Mouse (Mus musculus): ENCODE data around the gene 0610030E20Rik.

The 0610030E20Rik gene

DNA sequence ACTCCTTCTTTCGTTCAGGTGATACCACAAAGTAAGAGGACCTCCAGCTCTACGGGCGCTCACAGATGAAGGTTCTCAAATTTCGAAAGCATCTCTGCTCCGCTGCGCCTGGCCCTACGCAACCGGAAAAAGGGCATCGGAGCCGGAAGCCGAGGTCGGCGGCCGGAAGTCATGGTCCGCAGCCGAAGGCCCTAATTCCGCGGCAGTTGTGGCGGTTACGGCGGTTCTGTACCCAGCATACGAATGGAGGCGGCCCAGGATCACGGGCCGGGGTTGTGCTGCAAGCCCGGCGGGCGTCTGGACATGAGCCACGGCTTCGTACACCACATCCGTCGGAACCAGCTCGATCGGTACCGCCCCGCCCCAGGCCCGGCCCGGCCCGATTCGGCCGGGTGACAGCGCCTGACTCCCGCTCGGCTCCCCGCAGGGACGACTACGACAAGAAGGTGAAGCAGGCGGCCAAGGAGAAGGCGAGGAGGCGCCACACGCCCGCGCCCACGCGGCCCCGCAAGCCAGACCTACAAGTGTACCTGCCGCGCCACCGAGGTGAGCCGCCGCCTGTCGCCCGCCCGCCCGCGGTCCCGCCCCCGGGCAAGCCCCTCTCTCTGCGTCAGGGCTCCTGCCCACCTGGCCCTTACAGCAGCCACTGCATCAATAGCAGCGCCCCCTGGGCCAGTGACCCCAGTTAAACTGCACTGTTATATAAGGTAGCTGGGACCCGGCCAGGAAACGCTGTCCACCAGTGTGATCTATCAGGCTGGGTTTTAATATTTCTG, at the start of gene 0610030E20Rik:
Gene 0610030E20Rik (plus strand): TSS at position 152 of the 776 bp plus-strand sequence.
- in situ Hi-C loops (cut with MseI, MboI) = no loop called here

DNA sequence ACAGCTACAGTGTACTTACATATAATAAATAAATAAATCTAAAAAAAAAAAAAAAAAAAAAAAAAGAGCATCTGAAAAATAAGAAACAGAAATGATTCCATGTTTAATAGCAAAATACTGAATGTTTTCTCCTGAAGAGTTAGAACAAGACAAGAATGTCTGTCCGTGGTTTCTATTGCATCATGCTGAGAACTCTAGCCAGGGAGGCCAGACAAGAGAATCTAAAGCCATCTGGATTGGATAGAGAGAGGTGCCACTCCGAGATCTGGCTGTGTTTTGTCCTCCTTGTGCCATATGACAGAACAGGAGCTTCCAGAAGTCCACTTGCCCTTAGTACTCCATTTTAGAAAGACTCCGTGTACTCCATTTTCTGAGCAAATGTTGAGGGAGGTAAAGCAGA, 49.3 kb upstream of the 0610030E20Rik start:
- in situ Hi-C loops (cut with MseI, MboI) = no loop called here

DNA sequence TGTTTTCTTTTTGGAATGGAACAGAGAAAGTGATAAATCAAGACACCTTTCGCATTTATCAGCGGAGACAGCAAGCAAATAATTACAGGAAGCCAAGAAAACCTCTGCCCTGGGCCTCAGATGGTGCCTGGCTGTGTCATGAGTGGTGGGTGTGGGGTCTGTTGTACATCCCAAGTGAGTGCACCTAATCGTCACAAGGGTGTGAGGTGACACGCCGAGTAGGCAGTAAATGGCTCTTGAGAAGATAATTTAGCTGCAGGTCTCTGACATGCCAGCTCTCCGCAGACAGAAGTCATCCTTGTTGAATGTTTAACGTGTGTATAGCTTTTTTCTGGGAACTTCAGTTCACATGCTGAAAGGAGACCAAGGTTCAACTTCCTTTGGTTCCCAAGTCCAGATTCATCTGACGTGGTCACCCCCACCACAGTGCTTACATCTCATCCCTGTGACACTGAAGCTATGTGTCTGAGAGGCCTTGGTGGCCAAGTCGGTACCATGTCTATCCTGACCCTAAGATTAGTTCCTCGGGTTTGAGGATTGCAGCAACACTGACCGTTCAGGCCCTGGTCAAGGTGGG, 44.7 kb upstream of the 0610030E20Rik start:
- in situ Hi-C loops (cut with MseI, MboI) = no loop called here

DNA sequence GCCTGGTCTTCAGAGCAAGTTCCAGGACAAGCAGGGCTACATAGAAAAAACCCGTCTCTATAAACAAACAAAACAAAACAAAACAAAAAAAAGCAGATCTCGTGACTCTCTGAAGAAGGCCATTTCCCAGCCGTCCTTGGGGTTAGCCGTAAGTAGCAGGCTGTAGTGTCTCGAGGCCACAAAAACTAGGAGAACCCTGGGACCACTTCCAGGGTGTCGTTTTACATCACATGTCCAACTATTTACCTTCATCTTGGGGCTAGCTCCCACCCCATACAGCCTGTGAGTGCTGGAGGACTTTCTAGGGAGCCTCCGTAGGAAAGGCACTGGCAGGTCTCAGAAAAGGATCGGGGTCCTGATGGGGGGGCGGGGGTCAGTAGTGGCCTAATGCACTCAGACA, 43.6 kb upstream of the 0610030E20Rik start:
- in situ Hi-C loops (cut with MseI, MboI) = no loop called here

DNA sequence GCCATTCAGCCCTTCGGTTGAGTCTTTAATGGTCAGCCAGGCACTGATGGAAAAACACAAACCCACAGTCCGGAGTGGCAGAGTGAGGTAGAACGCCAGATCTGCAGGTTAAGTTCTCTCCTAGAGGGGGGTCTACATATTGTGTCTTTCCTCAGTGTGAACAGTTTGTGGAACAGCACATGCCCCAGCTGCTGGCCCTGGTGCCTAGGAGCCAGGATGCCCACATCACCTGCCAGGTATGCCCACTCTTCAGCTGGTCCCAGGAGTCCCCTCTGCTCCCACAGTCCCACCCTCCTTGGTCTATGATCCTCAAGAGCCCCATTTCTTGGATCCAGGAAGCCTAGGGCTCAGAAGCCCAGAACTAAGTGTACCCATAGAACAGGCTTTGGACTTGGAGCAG, 34.9 kb upstream of the 0610030E20Rik start:
- in situ Hi-C loops (cut with MseI, MboI) = no loop called here

DNA sequence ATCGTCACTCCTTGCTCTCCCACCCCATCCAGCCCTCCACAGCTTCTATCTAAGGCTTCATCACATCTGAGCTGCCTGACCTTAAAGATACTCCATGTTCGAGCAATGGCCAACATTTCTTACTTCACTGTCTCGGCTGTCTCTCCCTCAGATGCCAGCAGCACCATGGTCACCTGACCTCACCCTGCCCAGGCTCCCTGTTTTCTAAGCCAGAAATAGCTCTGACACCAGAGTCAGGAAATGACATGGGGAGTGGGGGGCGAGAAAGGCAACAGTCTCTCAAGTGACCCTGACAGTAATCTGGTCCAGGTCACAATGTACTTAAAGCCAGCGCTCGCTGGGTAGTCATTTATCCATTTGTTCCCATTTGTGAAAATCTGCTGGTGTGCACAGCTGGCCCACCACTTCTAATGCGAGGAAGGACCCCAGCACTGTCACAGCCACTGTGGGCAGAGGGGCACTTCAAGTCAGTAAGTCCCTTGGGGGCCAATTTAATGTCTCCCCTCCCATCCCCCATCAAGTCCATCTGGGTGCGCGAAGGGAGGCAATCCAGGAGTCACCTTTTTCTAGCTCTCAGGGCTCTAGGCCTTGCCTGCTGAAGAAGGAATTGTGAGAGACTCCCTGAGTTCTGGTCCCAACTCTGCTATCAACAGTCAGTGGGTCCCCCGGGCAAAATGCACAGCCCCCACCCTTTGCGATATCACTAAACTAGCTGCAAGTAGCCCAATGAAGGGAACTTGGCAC, 33.8 kb upstream of the 0610030E20Rik start:
- in situ Hi-C loops (cut with MseI, MboI) = no loop called here

DNA sequence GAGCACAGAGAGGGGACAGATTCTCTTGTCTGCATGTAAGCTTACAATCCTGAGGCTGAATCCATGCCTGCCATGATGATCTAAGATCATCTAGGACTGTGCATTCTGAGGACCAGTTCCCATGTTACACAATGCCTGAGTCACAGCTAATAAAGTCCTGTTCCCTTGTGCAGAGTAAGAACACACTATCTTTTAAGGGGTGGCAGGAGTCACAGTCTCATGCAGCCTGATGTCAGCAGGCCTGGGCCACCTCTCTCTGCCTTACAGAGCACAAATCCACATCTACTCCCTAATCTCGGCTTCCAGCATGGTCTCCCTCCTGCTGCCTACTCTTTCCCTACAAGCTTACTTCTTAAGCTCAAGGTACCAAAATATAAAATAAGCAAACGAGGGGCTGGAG, 31.7 kb upstream of the 0610030E20Rik start:
- in situ Hi-C loops (cut with MseI, MboI) = no loop called here

DNA sequence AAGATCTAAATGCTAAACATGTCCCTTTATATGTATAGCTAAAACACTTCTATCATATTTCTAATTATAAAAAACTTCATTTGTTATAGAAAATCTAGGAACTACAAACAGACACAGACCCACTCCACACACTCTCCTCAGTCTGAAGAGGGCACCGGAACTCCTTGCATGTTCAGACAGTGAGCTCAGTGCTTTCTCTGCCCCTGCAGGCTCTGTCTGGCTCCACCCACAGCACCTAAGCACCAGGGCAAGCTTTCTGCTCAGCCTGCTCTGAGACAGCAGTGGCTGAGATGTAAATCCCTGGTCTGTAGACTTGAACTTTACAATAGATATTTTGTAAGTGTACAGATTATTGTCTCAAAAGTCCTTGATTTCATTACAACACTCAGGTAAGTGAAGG, 31.1 kb upstream of the 0610030E20Rik start:
- in situ Hi-C loops (cut with MseI, MboI) = no loop called here

DNA sequence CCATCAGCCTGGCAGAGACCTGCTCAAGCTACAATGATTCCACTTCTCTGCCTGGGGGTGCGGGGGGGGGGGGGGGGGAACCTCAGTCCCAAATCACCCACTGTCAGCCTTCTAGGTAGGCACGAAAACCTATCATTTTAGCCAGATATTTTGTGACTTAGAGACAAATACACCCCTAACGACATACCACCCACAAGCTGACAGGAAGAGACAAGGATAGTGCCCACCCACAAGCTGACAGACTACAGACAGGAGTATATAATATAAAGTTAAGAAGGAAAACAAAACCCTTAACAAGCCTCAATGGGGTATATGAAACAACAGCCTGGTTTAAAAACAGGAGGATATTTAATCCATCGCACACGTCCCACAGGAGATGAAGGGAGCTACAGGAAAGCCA, 28.7 kb upstream of the 0610030E20Rik start:
- in situ Hi-C loops (cut with MseI, MboI) = no loop called here

DNA sequence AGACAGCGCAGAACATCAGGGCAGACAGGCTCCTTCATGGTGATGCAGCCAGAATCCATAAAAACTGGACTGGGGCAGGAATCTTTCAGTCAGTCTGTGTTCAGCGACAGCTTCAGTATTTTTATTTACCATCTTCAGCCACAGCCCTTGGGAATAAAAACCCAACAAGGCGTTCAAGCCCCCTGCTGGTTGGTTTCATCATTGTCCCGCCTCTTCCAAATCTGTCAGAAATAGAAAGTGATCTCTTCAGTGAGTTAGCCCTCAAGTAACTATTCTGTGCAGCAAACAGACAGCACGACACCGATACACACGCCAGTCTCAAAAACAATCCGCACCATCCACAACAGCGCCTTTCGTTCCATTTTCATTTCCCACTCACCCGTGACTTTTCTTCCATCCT, 28.1 kb upstream of the 0610030E20Rik start:
- in situ Hi-C loops (cut with MseI, MboI) = no loop called here

DNA sequence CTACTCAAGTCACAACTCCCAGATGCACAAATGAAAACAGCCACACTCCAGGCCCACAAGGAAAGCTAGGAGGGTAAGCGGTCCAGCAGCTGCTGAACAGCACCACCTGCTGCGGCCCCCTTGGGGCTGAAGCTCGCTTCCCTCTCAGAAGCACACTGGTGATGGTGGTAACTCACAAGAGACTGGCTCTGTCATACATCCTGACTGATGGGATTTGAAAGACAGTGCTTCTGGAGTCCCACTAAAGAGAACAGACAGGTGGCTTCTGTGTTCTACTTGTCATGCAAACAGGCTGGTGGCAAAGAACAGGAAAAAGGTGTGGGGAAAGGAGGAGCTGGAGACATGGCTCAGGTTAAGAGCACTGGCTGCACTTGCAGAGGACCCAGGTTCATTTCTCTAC, 24.2 kb upstream of the 0610030E20Rik start:
- in situ Hi-C loops (cut with MseI, MboI) = no loop called here

DNA sequence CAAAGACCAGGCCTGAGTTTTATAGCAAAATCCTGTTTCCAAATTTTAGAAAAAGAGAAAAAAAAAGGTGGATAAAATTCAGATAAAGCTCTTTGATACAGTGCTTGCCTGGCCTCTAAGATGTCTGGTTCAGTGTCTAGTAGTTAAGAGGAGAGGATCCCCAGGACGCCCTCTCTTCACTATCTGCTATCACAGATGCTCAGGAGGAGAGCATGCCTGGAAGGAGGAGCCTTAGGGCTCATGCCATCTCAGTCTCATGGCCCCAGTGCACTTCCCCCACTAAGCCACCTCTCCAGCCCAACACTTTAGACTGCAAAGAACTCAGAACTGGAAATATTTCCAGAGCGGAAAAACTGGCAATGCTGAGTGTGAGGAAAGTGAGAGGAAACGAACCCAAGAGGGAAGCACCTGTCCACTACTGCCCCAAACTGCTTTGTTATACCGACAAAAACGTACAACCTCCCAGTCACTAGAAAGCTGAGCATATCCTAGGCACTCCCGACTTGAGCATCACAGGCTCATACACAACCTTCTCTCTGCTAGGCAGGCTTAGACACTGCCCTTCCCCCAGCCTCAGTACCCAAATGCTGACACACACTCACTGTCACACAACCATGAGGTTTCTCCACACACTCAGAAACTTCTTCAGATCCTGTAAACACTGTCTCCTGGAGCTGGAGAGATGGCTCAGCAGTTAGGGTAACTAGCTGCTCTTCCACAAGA, 23.2 kb upstream of the 0610030E20Rik start:
- in situ Hi-C loops (cut with MseI, MboI) = no loop called here

DNA sequence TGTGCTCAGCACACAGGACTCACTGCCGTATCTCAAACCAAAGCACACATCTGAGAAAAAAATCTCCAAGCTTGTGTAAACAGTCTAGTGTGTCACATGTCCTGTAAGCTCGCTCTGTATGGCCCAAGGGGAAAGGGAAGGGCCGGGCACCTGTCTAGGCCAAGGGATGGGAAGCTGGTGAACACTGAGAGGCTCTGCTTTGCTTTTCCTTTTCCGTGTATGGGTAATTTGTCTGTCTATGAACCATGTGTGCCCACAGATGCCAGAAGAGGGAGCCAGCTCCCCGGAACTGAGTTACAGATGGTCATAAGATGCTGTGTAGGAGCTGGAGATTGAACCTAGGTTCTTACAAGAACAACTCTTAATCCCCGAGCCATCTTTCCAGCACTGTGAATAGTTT, 20.8 kb upstream of the 0610030E20Rik start:
- in situ Hi-C loops (cut with MseI, MboI) = no loop called here

DNA sequence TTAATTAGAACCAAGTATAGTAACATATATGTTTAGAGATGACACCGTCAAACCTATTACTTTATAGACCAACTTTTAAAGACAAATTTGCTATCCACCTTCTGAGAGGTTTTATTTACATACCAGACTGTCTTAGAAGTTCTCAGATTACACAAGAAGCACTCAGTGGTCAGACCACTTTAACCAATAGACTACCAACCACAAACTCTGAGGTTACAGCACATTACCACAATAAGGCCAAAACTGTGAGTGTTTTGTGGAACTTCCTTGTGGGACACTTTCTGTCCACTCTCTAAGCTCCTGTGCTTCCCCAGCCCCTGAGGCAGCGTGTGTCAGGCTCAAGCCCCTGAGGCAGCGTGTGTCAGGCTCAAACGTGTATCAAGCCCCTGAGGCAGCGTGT, 18.1 kb upstream of the 0610030E20Rik start:
- in situ Hi-C loops (cut with MseI, MboI) = no loop called here

DNA sequence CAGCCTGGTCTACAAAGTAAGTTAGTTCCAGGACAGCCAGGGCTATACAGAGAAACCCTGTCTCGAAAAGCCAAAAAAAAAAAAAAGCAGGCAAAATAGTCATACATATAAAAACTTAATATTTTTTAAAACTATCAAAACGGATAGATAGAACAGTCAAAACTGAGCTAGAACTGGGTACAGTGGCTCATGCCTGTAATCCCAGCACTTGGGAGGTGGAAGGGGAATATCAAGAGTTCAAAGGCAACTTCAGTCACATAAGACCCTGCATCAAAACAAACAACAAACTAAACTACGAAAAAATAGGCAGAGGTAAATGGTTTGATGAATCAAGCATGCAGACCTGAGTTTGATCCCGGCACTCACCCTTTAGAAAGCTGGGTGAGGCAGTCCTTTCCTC, 17.0 kb upstream of the 0610030E20Rik start:
- in situ Hi-C loops (cut with MseI, MboI) = no loop called here

DNA sequence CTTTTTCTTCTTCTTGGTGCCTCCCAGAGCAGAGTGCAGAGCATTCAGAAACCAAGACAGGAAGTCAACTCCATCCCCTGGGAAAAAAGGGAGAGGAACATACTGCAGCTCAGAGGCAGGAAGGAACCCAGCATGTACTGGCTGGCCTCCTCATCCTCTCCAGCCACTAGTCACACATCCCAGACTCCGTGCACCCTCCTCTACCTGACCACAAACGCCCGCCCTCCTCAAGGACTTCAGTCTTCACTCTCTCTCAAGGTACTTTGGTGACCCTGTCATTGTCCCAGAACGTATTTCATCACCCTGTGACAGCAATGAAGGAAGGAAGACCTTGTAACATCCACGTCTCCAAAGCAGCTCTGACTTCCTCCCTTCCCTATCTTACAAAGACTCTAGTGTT, 14.0 kb upstream of the 0610030E20Rik start:
- in situ Hi-C loops (cut with MseI, MboI) = no loop called here

DNA sequence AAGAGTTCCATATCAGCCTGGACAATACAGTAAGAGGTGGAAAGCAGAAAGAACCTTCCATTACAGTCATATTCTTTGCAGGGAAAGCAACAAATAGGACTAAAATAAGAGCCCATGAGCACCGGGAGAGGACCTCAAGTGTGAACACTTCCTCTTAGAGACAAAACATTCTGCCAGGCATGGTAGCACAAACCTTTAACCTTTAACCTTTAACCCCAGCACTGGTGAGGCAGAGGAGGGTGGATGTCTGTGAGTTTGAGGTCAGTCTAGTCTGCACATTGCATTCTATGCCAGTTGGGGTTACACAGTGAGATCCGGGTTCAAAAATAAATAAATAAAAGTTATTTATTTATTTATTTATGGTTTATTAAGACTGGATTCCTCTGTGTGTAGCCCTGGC, 6.6 kb upstream of the 0610030E20Rik start:
- in situ Hi-C loops (cut with MseI, MboI) = no loop called here

DNA sequence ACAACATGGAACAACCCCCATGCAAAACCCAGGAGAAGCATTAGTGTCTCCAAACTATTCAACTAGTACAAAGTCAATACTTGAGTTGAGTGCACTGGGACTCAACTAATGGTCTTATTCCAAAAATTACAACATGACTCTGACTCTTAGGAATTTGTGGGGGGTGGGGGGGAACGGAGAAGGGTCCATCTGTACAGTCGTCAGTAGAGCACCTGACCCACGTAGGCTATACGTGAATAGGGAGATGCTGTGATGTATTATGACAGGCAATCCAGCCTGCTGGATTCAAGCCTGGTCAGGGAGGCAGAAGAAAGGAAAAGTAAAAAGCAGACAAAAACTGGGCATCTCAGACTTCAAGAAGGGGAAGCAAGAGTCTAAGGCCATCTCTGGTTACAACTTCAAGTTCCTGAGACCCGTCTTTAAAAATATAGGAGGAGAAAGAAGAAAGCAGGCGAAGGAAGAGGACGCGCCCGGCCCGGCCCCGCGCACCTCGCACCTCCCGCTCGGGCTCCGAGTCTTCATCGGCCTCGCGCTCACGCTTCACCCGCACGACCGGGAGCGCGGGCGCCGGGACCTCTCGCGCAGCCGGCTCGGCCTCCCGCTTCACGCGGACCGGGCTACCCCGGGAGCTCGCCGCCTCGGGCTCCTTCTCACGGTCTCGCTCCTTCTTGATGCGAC, 2.6 kb upstream of the 0610030E20Rik start:
- in situ Hi-C loops (cut with MseI, MboI) = no loop called here

DNA sequence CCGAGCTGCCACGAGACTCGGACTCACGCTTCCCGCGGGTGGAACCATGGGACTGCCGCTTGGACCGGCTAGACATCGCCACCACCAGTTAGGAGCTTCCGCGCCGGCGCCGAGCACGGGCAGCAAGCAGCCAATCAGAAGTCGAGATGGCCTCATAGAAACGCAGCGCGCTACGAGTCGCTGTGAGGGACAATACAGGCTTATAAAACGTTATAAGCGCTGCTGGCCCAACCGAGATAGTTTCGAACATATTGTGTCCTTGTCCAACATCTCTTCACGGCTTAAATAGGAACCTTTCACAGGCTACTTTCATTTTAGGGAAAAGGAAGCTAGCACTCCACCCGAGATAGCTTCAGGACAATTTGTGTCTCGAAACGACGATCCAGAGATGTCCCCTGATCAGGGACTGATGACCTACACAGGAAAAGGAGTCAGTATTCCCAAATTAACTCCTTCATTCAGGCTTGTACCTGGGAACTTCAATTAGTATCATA, 2.0 kb upstream of the 0610030E20Rik start, which contains the start of gene Usp39:
Gene Usp39 (minus strand): TSS at position 111 of the 494 bp plus-strand sequence.
- in situ Hi-C loops (cut with MseI, MboI) = no loop called here

DNA sequence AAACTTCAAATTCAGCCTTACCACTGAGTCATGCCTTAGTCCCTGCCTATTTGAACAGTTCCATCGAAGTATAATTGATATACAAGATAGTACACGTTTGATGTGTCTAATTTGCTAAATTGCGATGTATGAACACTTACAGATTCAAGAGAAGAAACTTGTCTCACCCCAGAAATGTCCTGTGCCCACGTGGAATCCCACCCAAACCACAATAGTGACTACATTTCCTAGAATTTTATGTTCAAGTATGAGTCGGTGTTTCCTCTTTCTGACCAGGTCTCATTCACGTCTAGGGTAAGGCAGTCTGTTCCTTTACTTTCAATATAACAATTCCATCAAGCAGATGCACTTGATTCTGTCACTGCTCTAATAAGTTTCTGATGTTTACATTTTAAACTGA, 1.5 kb upstream of the 0610030E20Rik start:
- in situ Hi-C loops (cut with MseI, MboI) = no loop called here

DNA sequence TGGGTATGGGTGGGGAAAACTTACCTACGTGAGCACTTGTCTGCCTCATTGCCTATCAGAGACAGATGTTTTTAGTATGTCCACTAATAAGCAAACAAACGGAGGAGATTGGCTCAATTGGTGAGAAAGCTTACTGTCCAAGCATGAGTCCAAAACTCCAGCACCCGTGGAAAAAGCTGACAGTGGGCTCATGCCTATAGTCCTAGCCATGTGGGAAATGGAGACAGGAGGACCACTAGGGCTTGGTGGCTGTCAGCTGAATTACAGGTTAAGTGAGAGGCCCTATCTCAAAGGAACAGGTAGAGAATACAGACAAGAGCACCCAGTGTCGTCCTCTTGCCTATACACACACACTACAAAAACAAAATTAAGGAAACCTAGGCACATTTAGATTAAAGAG, 856 bp upstream of the 0610030E20Rik start:
- in situ Hi-C loops (cut with MseI, MboI) = no loop called here

All from mouse trophoblast stem cell (cell line).